Mouse (Mus musculus): Measurements from ENCODE around the gene Tex9.

DNA sequence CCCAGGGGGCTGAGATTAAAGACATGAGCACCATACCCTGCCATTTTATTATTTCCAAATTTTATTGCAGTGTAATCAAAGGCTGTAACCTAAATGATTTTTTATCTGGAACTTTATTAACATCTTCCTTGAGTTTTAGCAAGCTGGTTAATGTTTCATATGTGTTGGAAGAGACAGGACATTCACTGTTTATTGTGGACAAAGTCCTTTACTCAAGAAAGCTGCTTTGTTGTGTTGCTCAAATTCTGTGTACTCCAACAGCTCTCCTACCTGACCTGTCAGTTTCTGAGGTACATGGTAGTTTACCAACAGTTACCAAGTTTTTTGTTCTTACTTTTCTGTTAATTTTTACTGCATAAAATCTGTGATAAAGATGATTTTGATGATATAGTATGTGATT is 23.4 kb upstream of the Tex9 start:
- no peak for TF ChIP-seq USF1 (IDR thresholded peaks at IDR 0.05; ENCODE audit: low read depth)
- no peak for TF ChIP-seq MYOG (IDR thresholded peaks at IDR 0.05; ENCODE audit: control insufficient read depth, extremely low read depth, insufficient read length)
